Mouse (Mus musculus): ENCODE results near the gene Dusp3. TPM values are rescaled to one million over a fixed set of nuclear protein-coding genes. Genes with fewer than 3 reads are reported as not detected.
"Not testable (repeated sequence)": the region's sequence is repeated elsewhere in the genome, so short reads cannot be mapped to it uniquely, and the experiment has no call there.

The Dusp3 gene
- polyA plus RNA-seq, 1 experiment from 2014 or later, result 25.3 TPM

GRCm38 (mm10) chr11:101992411-101992810, 5.6 kb upstream of the Dusp3 start:
- Histone ChIP-seq H3K27me3 (ENCODE audit: control insufficient read depth, insufficient read depth, low read length) (no peaks in the 10 kb centered on the region), H3K9me3 (ENCODE audit: control insufficient read depth, low read depth, low read length) (no peaks in the 10 kb centered on the region), H3K36me3 (ENCODE audit: control insufficient read depth, insufficient read depth, low read length) (no peaks in the 10 kb centered on the region), H3K4me2 (replicated peaks; ENCODE audit: low read depth, low read length) (no peak overlapping the region), H3K4me1 (ENCODE audit: control insufficient read depth, insufficient read depth, low read length) (no peaks in the 10 kb centered on the region), H3K9ac (replicated peaks; ENCODE audit: low read depth, low read length) (no peak overlapping the region), H3K27ac (ENCODE audit: low read length) (no peak overlapping the region), H3K4me3 (ENCODE audit: low read depth, low read length) (no peak overlapping the region)
- ATAC-seq (ENCODE audit: insufficient number of reproducible peaks, insufficient read depth, low FRiP score, low read depth), result no peak
- WGBS, result 88% methylated on average over 7 of the region's 7 CpGs

- no peak overlapping the region for H3K27ac ChIP-seq (ENCODE audit: low read length)
- no peak overlapping the region for H3K4me2 ChIP-seq (replicated peaks; ENCODE audit: low read depth, low read length)
- 65% methylated on average over 3 of the region's 3 CpGs for WGBS
- no peak for ATAC-seq (ENCODE audit: insufficient number of reproducible peaks, insufficient read depth, low FRiP score, low read depth)
- H3K27me3 ChIP-seq (ENCODE audit: control insufficient read depth, insufficient read depth, low read length), result no peaks in the 10 kb centered on the region
- no peak overlapping the region for H3K9ac ChIP-seq (replicated peaks; ENCODE audit: low read depth, low read length)
- no peak overlapping the region for H3K4me3 ChIP-seq (ENCODE audit: low read depth, low read length)
- H3K9me3 ChIP-seq (ENCODE audit: control insufficient read depth, low read depth, low read length), result no peaks in the 10 kb centered on the region
- no peaks in the 10 kb centered on the region for H3K36me3 ChIP-seq (ENCODE audit: control insufficient read depth, insufficient read depth, low read length)
- no peaks in the 10 kb centered on the region for H3K4me1 ChIP-seq (ENCODE audit: control insufficient read depth, insufficient read depth, low read length)
Observed at GRCm38 (mm10) chr11:101991813-101992212, 5.0 kb upstream of the Dusp3 start.

- 86% methylated on average over 3 of the region's 3 CpGs for WGBS
- Histone ChIP-seq H3K27ac (ENCODE audit: low read length) (no peak overlapping the region), H3K4me3 (ENCODE audit: low read depth, low read length) (no peak overlapping the region), H3K4me2 (replicated peaks; ENCODE audit: low read depth, low read length) (no peak overlapping the region), H3K4me1 (ENCODE audit: control insufficient read depth, insufficient read depth, low read length) (0 out of 2 replicates have a peak, but pooled peaks cover 3% of the 10 kb centered on the region), H3K27me3 (ENCODE audit: control insufficient read depth, insufficient read depth, low read length) (no peaks in the 10 kb centered on the region), H3K9me3 (ENCODE audit: control insufficient read depth, low read depth, low read length) (no peaks in the 10 kb centered on the region), H3K9ac (replicated peaks; ENCODE audit: low read depth, low read length) (no peak overlapping the region), H3K36me3 (ENCODE audit: control insufficient read depth, insufficient read depth, low read length) (no peaks in the 10 kb centered on the region)
- no peak for ATAC-seq (ENCODE audit: insufficient number of reproducible peaks, insufficient read depth, low FRiP score, low read depth)
Observed at GRCm38 (mm10) chr11:101990244-101990643, 3.4 kb upstream of the Dusp3 start.

- peak; percentile 33; the same call in 1 of the 2 replicates for ATAC-seq (ENCODE audit: insufficient number of reproducible peaks, insufficient read depth, low FRiP score, low read depth)
- no peaks in the 10 kb centered on the region for H3K36me3 ChIP-seq (ENCODE audit: control insufficient read depth, insufficient read depth, low read length)
- 2% methylated on average over 10 of the region's 10 CpGs for WGBS
- no peak overlapping the region for H3K4me3 ChIP-seq (ENCODE audit: low read depth, low read length)
- no peaks in the 10 kb centered on the region for H3K9me3 ChIP-seq (ENCODE audit: control insufficient read depth, low read depth, low read length)
- H3K4me1 ChIP-seq (ENCODE audit: control insufficient read depth, insufficient read depth, low read length), result 0 out of 2 replicates have a peak, but pooled peaks cover 3% of the 10 kb centered on the region
- no peak overlapping the region for H3K9ac ChIP-seq (replicated peaks; ENCODE audit: low read depth, low read length)
- H3K4me2 ChIP-seq (replicated peaks; ENCODE audit: low read depth, low read length), result no peak overlapping the region
- H3K27me3 ChIP-seq (ENCODE audit: control insufficient read depth, insufficient read depth, low read length), result no peaks in the 10 kb centered on the region
- H3K27ac ChIP-seq (ENCODE audit: low read length), result no peak overlapping the region
Observed at GRCm38 (mm10) chr11:101985990-101986389, 823 bp downstream of the Dusp3 start.

GRCm38 (mm10) chr11:101985450-101985849, 1.4 kb downstream of the Dusp3 start:
- WGBS, result 37% methylated on average over 6 of the region's 6 CpGs
- H3K4me2 ChIP-seq (replicated peaks; ENCODE audit: low read depth, low read length); H3K36me3 ChIP-seq (ENCODE audit: control insufficient read depth, insufficient read depth, low read length); H3K4me3 ChIP-seq (ENCODE audit: low read depth, low read length); H3K4me1 ChIP-seq (ENCODE audit: control insufficient read depth, insufficient read depth, low read length); H3K9ac ChIP-seq (replicated peaks; ENCODE audit: low read depth, low read length); H3K9me3 ChIP-seq (ENCODE audit: control insufficient read depth, low read depth, low read length); ATAC-seq (ENCODE audit: insufficient number of reproducible peaks, insufficient read depth, low FRiP score, low read depth); H3K27ac ChIP-seq (ENCODE audit: low read length); H3K27me3 ChIP-seq (ENCODE audit: control insufficient read depth, insufficient read depth, low read length): not testable (repeated sequence)

- 0 out of 2 replicates have a peak, but pooled peaks cover 3% of the 10 kb centered on the region for H3K4me1 ChIP-seq (ENCODE audit: control insufficient read depth, insufficient read depth, low read length)
- peak within 1 kb of the TSS; percentile 60 for H3K4me3 ChIP-seq (ENCODE audit: low read depth, low read length)
- H3K36me3 ChIP-seq (ENCODE audit: control insufficient read depth, insufficient read depth, low read length), result no peaks in the 10 kb centered on the region
- WGBS, result under 1% methylated on average over 70 of the region's 71 CpGs
- H3K4me2 ChIP-seq (replicated peaks; ENCODE audit: low read depth, low read length), result peak within 1 kb of the TSS; percentile 99
- H3K27me3 ChIP-seq (ENCODE audit: control insufficient read depth, insufficient read depth, low read length), result no peaks in the 10 kb centered on the region
- peak within 1 kb of the TSS; percentile 76; the same call in 1 of the 2 replicates for H3K27ac ChIP-seq (ENCODE audit: low read length)
- peak; percentile 83 for ATAC-seq (ENCODE audit: insufficient number of reproducible peaks, insufficient read depth, low FRiP score, low read depth)
- H3K9ac ChIP-seq (replicated peaks; ENCODE audit: low read depth, low read length), result peak within 1 kb of the TSS; percentile 63
- H3K9me3 ChIP-seq (ENCODE audit: control insufficient read depth, low read depth, low read length), result no peaks in the 10 kb centered on the region
Observed at GRCm38 (mm10) chr11:101984054-101985025, 2.5 kb downstream of the Dusp3 start, which contains the start of gene Cfap97d1. Cfap97d1 (plus strand) TSS chr11:101984279.

GRCm38 (mm10) chr11:101983431-101983921, 3.3 kb downstream of the Dusp3 start:
- H3K4me3 ChIP-seq (ENCODE audit: low read depth, low read length), result peak overlapping the region; percentile 60
- H3K4me1 ChIP-seq (ENCODE audit: control insufficient read depth, insufficient read depth, low read length), result 0 out of 2 replicates have a peak, but pooled peaks cover 3% of the 10 kb centered on the region
- no peak for ATAC-seq (ENCODE audit: insufficient number of reproducible peaks, insufficient read depth, low FRiP score, low read depth)
- peak overlapping the region; percentile 48; the same call in 1 of the 2 replicates for H3K27ac ChIP-seq (ENCODE audit: low read length)
- no peaks in the 10 kb centered on the region for H3K27me3 ChIP-seq (ENCODE audit: control insufficient read depth, insufficient read depth, low read length)
- no peak overlapping the region for H3K9ac ChIP-seq (replicated peaks; ENCODE audit: low read depth, low read length)
- H3K4me2 ChIP-seq (replicated peaks; ENCODE audit: low read depth, low read length), result peak overlapping the region; percentile 99; the same call in 1 of the 2 replicates
- H3K36me3 ChIP-seq (ENCODE audit: control insufficient read depth, insufficient read depth, low read length), result no peaks in the 10 kb centered on the region
- WGBS, result 64% methylated on average over 10 of the region's 10 CpGs
- no peaks in the 10 kb centered on the region for H3K9me3 ChIP-seq (ENCODE audit: control insufficient read depth, low read depth, low read length)

- Histone ChIP-seq H3K4me1 (ENCODE audit: control insufficient read depth, insufficient read depth, low read length) (0 out of 2 replicates have a peak, but pooled peaks cover 3% of the 10 kb centered on the region), H3K9ac (replicated peaks; ENCODE audit: low read depth, low read length) (no peak overlapping the region), H3K4me3 (ENCODE audit: low read depth, low read length) (no peak overlapping the region), H3K36me3 (ENCODE audit: control insufficient read depth, insufficient read depth, low read length) (no peaks in the 10 kb centered on the region), H3K9me3 (ENCODE audit: control insufficient read depth, low read depth, low read length) (no peaks in the 10 kb centered on the region), H3K4me2 (replicated peaks; ENCODE audit: low read depth, low read length) (peak overlapping the region; percentile 99; the same call in 1 of the 2 replicates), H3K27me3 (ENCODE audit: control insufficient read depth, insufficient read depth, low read length) (no peaks in the 10 kb centered on the region), H3K27ac (ENCODE audit: low read length) (peak overlapping the region; percentile 48; the same call in 1 of the 2 replicates)
- ATAC-seq (ENCODE audit: insufficient number of reproducible peaks, insufficient read depth, low FRiP score, low read depth), result no peak
- WGBS, result 47% methylated on average over 6 of the region's 6 CpGs
Observed at GRCm38 (mm10) chr11:101982981-101983411, 3.8 kb downstream of the Dusp3 start.

Measured in stomach, embryonic 14.5 days (tissue).